Mouse (Mus musculus) layer of hippocampus, adult 6 months (tissue): ENCODE measurements around the gene Snai1. TPM values are rescaled to one million over a fixed set of nuclear protein-coding genes. Genes with fewer than 3 reads are reported as not detected.

Experiments
- long read RNA-seq, 2 experiments: library from polyadenylated mRNA; unstranded; transcript quantifications; one replicate each; pipeline ENCODE4 v2.0.0; 2019 to 2020
- polyA plus RNA-seq: library from polyadenylated mRNA; unstranded; fragments of <200 nt; fragmentation: Nextera tagmentation; gene quantifications from 2 replicates; pipeline ENCODE4 v1.2.3, GENCODE M21; 2021

Gene Snai1
- polyA plus RNA-seq, result 0.28 TPM in 1 of 2 replicates, not detected in the other
- long read RNA-seq, experiment 1, result 0 reads
- long read RNA-seq, experiment 2, result 0 reads

GRCm38 (mm10) chr2:167537476-167538297, at the start of gene Snai1:
Gene Snai1, plus strand, starts transcription at chr2:167538195.

GRCm38 (mm10) chr2:167491757-167492708, 46.0 kb upstream of the Snai1 start, which contains the start of gene Rnf114:
Gene Rnf114, plus strand, starts transcription at chr2:167492645.

GRCm38 (mm10) chr2:167492713-167493636, 45.0 kb upstream of the Snai1 start, which contains the start of gene Spata2:
Gene Spata2, minus strand, starts transcription at chr2:167492887.

Other genes starting within 250 kb of the Snai1 start
- gene B4galt5, start 189.0 kb upstream of the Snai1 start, polyA plus RNA-seq, result 3.1 and 4.1 TPM in 2 replicates
- 6.3 and 7.4 TPM in 2 replicates for gene Slc9a8, start 116.5 kb upstream of the Snai1 start, polyA plus RNA-seq
- gene Rnf114, start 45.5 kb upstream of the Snai1 start, polyA plus RNA-seq, result 71.2 and 78.8 TPM in 2 replicates
- gene Spata2, start 45.3 kb upstream of the Snai1 start, polyA plus RNA-seq, result 31.0 and 35.9 TPM in 2 replicates
- 434 and 453 TPM in 2 replicates for gene Ube2v1, start 93.9 kb downstream of the Snai1 start, polyA plus RNA-seq
- not detected in 2 replicates for gene Gm20431, start 123.3 kb downstream of the Snai1 start, polyA plus RNA-seq
- 0.79 and 1.3 TPM in 2 replicates for gene Cebpb, start 150.7 kb downstream of the Snai1 start, polyA plus RNA-seq
- gene Tmem189, start 151.6 kb downstream of the Snai1 start, polyA plus RNA-seq, result 8.2 and 9.2 TPM in 2 replicates